Mouse (Mus musculus) testis, postnatal 14 days (tissue): ENCODE measurements around the gene Cdh23.
A peak's percentile ranks its signal among the peaks of the same experiment; 100 is the strongest.
"Not testable (repeated sequence)": the region's sequence is repeated elsewhere in the genome, so short reads cannot be mapped to it uniquely, and the experiment has no call there.

ENCODE experiments used
- DNase-seq: peaks from one replicate; pipeline ENCODE4 v3.0.0; 2021; ENCODE audit warnings: low spot score

Cdh23 gene

DNA sequence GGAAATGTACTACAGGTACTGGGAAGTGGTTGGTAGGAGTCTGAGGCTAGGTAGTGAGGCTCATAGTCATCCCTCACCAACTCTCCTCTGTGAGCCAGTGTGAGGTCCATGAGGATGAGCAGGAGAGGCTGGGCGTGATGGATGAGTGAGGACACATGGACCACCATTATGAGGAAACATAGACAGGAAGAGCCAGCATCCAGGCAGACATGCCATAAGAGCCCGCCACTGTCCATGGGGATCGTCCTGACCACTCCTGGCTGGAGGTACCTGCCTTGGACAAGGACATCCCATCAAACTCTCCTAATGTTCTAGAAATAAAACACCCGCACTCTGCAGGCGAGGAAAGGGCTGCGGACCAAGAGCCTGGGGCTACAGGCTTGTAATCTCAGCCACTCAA, at the start of gene Cdh23:
Cdh23 (minus strand) TSS at position 101 of the 400 bp plus-strand sequence.
- DNase-seq = no peak

DNA sequence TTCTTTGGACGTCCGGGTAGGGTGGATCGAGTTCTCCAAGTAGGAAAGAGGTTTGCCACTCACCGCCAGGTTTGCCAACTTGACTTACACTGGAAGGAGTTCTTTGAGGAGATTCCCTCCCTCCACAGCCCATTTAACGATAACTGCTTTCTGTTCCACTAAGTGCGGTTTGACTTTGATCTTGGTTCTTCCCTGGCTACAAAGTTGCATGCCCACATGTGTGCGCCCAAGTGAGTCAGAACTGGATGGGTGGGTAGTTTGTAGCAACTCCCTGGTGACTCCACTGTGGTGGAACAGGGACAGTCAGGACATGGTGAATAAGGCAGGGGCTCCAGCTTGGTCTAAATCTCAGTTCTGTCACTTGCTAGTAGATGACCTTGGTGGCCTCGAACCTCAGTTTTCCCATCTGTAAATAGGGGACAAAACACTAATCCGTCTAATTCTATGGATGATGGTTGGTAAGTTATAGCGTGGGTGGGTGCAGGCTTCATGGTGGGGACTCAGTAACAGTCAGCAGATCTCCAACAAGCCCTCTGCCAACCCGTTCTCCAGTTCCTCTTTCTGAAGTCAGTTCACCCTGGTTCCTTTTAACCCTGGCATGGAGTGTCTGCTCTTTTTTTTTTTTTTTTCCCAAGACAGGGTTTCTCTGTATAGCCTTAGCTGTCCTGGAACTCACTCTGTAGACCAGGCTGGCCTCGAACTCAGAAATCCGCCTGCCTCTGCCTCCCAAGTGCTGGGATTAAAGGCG, 48.4 kb upstream of the Cdh23 start:
- DNase-seq = peak; percentile 52

DNA sequence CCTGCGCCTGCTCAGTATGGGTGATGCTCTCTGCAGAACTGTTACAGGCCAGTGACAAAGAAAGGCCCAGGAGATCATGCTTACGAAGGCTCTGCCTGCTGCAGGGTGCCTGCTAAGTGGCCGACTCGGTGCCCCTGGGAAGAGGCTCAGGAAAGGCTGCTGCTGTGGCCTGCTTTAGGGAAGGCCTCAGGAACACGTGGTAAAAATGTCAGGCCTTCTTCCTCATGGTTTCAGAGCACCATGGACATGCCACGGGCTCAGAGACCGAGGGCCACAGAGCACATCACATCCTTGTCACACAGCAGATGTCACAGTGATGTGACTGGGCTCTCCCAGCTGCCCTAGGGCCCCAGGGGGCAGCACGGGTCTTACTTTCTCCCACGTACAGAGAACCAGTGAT, 47.4 kb upstream of the Cdh23 start:
- no peak for DNase-seq

DNA sequence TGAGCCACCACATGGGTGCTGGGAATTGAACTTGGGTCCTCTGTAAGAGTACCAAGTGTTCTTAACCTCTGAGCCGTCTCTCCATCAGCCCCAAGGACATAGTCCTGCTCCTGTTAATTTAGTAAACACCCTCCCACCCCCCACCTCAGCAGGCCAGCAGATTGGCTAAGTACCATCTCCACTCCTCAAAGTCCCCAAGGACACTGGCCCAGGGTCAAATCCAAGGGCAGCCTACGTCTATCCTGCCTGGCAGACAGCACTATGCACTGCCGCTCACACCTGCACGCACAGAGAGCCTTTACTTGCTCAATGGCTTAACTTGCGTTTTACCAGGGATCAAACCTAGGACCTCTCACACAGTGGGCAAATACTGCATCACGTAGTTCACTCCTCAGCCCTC, 46.7 kb upstream of the Cdh23 start:
- DNase-seq = no peak

DNA sequence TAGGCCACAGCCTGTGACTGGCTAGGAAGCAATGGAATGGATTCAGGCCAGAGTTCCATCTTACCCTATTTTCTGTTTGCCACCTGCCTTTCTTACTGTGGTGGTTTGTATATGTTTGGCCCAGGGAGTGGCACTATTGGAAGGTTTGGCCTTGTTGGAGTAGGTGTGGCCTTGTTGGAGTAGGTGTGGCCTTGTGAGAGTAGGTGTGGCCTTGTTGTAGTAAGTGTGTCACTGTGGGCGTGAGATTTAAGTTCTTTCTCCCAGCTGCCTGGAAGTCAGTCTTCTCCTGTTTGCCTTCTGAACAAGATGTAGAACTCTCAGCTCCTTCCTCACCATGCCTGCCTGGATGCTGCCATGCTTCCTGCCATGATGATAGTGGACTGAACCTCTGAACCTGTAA, 46.0 kb upstream of the Cdh23 start:
- DNase-seq = not testable (repeated sequence)

DNA sequence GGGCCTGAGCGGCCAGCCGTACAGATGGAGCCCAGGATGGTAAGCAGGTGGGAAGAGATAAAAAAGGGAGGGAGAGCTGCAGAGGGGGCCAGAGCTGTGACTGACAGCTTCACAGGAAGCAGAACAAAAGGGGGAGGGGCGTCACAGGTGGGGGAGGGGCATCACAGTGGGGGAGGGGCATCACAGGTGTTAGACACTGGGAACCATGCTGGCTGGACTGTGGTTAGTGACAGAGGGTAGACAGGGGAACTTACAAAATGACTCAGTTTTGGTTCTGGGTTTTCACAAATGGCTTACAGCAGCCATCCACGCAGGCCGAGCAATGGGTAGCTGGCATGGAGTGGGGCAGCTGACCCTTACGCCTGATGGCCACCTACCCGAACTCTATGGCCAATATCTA, 45.1 kb upstream of the Cdh23 start:
- no peak for DNase-seq

DNA sequence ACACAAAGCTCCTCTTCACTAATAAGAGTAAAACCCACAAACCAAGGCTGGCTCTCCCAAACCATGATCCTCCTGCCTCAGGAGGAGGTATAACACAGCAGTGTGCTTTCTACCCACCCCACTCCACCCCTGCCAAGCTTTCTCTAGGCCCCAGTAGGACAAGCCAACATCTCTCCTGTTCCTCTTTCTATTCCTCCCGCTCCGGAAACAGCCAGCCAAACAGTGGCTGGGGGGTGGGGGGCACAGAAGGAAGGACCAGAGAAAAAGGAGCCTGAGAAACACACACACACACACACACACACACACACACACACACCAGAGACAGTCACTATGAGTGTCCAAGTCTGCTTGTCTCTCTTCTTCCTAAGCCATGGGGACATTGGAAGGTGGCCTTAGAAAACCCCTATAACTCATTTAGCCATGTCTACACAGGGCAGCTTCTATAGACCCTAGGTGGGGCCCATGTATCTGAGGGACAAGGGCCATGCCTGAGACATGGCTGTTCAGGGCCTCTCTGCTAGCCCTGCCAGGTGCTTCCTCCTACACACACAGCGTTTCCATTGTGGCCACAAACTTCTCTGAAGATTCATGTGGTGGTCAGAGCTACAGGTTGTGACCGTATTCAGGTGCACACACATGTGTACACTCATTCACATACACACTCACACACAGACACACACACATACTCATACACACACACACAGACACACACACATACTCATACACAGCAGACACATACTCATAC, 43.5 kb upstream of the Cdh23 start:
- no peak for DNase-seq

DNA sequence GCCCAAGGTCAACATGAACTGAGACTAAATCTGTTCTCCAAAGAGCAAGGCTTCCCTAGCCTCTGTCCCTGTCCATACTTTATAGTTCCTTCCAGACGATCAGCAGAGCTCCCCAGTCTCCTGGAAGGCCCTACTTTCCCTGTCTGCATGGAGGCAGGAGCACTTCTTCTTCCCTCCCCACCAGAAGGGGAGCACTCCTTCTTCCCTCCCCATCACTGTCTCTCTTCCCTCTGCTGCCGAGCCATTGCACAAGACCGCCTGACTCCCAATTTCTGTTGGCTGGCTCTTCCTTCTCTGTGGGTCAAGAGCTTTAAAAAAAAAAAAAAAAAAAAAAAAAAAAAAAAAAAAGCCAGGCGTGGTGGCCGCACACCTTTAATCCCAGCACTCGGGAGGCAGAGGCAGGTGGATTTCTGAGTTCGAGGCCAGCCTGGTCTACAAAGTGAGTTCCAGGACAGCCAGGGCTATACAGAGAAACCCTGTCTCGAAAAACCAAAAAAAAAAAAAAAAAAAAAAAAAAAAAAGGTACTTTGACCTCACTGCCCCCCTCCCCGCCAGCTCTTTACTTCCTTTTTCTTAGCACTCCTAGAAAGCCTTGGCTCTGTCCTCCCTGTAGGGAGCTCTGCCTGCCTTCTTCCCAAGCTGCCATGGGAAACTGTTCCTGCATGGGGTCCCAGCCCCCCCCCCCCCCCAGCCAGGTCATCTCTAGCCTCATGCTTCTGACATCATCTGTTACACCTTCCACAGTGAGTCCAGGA, 41.8 kb upstream of the Cdh23 start:
- no peak for DNase-seq

DNA sequence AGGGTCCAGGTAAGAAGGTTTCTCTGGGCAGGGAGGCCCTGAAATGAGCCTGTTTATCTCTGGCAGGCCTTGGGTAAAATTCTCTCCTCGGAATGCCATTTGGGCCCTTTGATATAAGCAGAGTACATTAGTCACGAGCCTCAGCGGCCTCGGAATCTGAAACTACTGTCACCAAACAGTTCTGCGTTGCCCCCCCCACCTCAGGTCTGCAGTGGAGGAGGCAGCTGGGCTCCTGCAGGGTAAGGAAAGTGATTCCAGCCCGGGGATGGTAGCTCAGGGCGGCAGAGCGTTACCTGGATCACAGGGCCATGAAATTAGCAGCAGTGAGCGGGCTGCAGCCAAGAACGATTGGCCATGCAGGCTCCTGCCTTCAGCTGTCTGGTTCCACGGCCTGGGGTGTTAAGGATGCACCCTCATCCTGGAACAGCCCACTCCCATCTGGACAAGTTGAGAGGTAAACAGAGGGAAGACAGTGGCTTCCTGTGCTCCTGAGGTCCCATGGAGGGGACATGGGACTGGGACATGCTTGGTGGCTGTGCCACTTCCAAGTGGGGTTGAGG, 41.0 kb upstream of the Cdh23 start:
- no peak for DNase-seq

DNA sequence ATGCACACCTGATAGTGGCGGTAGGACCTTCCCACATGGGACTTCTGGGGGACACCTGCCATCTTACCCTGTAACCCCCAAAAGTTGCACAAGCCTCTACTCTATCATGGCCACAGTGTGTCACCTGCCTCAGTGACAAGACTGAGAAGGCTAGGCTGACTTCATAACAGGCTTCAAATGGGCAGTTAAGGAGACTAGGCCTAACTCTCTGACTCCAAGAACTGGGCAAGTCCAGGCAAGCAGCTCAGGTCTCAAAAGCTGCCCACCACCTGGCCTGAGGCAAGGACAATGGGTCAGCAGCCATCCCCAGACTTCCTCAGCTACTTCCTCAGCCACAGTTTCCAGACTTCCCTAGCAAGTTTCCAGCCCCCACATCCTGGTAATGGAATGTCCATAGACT, 39.4 kb upstream of the Cdh23 start:
- DNase-seq = no peak

DNA sequence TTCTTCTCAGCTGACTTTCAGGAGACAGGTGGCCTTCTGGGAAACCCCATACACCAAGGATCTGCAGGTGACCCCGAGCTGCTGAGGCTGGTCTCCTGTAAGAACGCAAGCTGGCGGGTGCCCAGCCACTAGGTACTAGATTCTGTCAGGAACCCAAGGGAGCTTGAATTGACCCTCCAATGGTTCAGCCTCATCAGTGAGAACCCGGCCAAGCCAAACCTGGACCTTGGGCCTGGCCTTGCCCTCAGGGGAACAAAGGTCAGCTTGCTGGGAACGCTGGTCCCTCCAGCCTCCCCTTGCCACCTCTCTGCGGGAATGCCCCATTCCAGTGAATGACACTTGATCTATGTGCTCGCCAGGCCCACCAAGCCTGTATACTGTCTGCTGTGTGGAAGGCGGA, 37.2 kb upstream of the Cdh23 start:
- no peak for DNase-seq

DNA sequence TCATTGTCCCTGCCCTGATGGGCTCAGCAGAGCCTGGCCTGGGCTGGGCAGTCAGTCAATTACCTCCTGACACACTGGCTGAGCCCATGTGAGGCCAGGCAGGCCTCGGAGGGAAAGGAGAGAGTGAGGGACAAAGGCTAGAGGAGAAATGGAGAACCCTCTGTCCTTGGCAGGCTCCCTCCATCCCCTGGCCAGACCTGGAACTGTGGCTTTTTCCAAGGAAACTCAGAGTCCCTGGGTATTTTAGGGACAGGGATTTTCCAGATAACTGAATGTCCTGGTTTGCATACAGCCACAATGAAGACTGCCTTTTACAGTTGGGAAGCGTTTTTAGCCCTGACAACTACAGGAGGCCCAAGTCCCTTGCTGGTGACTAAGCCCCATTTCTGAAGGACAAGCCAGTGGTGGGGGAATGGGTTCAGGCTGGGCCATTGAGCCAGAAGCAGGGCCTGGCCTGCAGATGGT, 36.1 kb upstream of the Cdh23 start:
- no peak for DNase-seq

DNA sequence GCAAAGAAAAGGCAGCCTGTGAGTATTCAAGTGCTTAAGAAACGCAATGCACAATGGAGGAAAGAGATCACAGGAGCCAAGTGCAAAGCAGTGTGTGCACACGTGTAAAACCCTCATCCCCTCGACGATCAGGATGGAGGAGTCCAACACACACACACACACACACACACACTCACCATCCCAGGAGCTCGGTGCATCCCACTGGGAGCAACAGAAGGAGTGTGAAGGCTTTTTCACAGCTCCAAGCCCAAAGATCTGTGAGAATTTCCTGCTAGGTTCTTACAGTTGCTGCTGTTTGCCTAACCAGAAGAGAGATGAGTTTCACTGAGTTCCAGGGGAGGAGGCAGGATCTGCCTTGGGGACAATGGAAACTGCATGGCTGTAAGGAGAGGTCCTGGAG, 35.5 kb upstream of the Cdh23 start:
- no peak for DNase-seq

DNA sequence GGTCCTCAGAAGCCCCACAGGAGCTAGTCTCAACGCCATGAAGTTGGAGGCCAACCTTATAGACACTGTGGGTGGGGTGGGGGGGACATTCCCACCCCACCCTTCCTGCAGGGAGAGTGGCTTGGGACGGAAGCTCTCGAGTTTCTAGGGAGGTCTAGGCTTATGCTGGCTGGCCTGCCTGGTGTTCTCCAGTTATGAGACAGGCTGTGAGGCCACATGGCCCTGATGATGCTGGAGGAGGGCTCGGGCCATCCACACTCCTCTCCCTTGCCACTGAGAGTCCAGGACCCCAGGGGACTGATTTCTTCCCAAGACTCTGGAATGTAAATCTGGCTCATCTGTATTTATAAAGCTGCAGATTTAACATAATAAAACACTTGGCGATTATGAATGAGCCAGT, 31.0 kb upstream of the Cdh23 start:
- DNase-seq = no peak

DNA sequence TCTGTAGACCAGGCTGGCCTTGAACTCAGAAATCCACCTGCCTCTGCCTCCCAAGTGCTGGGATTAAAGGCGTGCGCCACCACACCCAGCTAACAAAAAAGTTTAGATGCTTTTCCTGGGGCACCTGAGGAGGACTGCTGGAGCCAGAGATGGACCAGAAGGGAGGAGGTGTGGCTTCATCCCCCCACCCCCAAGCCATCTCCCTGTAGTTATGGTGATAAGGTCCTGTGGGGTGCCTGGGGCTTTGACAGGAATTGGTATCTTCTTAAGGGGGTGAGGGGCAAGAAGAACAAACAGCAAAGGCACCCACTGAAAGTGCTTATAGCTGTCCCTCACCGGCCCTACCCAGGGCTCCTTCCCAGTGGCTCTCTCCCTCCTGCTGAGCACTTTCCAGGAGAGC, 30.6 kb upstream of the Cdh23 start:
- no peak for DNase-seq

DNA sequence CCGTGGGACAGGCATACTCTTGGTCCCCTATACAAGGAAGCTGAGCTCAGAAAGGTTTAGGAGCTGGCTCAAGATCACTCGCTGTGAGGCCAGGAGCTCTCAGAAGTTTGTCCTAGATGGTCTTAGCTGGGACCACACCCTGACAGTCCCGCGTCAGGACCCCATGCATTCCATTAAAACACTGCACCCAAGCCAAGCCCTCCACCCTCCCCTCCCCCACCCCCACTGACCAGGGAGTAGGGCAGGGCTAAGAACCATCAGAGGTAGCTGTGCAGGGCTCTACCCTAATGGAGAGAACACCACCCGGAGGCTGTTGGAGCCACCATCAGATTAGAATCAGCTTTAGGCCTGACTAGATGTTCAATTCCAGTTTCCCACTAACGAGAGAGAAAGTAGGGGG, 28.2 kb upstream of the Cdh23 start:
- DNase-seq = no peak

DNA sequence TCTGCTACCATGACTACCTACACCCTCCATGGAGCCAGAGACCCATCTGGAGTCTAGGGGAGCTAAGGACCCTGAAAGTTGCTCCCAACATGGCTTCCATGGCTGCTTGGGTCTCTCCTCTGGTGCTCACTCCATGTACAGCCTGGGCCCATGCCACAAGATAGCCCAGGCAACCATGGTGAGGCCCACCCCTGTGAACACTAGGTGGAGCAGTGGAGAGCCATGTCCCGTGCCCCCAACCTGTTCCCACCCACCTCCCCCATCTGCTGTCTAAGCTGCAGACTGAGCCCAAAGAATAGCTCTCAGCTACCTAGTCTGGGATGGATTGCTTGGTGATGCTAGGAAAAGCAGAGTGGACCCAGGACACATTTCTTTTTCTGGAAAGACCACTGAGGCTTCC, 27.1 kb upstream of the Cdh23 start:
- DNase-seq = no peak

DNA sequence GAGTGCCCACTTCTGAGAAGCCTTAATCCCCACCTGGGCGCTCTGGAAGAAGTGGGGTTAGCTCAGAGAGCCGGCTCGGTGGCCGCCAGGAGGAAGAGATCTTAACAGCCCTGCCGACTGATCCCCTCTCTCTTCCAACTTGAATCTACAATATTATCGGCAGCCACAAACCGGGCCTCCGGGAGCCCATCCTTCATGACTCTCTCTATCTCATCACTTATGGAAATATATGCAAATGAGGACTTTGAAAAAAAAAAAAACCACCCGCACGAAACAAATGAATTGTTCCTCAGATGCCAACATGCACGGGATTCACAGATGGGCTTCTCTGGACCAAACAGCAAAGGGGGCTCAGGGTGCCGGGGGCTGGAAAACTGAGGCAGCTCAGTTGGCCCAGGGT, 25.4 kb upstream of the Cdh23 start:
- DNase-seq = no peak

DNA sequence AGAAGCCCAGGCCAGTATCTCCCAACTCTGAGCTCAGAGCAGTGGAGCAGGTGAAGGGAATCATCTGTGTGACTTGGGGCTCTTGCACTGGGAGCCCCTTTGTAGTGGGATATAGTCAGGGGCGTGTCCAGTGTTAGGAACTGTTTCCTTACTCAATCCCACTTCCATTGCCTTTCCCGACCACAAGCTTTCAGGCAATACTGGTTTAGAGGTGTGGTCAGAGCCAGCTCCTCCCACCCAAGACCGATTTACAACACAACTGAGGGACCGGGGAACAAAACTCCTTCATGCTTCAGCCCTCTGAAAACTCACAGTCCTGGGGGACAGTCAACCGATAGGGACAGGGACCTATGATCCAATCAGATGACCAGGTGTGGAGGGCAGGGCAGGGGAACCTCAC, 24.2 kb upstream of the Cdh23 start:
- DNase-seq = no peak

DNA sequence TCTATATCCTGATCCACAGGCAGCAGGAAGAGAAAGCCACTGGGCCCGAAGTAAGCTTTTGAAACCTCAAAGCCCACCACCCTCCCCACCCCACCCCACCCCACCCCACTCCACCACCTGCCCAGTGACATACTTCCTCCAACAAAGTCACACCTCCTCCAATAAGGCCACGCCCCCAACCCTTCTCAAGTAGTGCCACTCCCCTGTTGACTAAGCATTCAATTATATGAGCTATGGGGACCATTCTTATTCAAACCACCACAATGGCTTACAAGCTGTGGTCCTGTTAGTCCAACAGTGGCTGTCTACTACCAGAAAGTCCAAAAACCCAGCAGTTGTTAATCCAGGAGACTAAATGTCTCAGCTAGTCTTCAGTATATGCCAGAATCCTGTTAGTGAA, 22.2 kb upstream of the Cdh23 start:
- no peak for DNase-seq

DNA sequence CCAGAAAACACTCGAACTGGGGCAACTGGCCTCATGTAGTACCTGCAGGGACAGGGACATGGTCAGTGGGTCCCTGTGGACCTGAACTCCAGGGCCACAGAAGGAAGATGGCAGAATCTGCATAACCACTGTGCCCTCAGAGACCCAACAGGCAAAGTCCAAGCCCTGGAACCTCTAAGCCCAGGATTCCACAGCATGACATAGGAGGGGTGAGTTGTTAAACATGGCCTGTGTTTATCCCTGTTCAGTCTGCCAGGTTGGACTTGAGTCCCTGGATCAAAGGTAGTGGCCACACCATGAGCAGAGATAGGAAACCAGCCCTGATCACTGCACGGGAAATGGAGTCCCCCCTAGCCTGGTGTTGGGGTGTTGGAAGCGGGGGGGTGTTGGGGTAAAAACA, 20.2 kb upstream of the Cdh23 start:
- DNase-seq = no peak

DNA sequence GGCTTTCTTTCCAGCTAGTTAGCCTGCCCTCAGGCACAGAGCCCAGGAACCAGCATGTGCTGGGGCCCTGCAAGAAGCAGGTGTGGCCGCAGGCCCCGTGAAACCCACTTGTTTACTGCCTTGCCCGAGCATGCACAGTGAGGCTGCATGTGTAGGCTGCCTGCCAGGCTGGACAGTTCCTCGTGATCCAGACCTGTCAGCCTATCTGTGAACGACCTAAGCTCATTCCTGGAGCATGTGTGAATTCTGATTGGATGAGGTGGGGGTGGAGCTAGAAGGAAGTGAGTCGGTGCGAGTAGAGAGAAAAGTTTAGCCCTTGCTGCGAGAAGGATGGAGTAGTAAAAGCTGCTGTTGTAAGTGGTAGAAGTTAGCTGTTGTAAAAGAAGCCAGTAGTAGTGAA, 16.0 kb upstream of the Cdh23 start:
- not testable (repeated sequence) for DNase-seq

DNA sequence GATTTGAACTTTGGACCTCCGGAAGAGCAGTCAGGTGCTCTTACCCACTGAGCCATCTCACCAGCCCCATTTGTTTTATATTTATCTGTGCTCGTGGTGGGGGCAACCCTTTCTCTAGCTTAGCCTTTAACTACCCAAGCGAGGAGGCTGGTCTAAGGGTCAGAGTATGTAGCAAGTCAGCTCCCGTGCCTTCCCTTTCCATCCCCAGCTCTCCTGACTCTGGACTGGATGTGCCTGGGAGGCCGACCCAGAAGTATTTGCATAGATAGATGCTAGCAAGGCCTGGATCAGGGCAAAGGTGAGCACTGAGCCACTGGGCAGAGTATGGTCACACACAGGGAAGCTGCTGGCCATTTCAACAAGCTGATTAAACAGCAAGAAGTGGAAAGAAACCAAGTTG, 12.5 kb upstream of the Cdh23 start:
- no peak for DNase-seq
